Mouse (Mus musculus): Measurements from ENCODE around the gene Dnm3. TPM values are rescaled to one million over a fixed set of nuclear protein-coding genes. Genes with fewer than 3 reads are reported as not detected.

The Dnm3 gene
- polyA plus RNA-seq, 1 experiment from 2014 or later: 21.1 TPM

GRCm38 (mm10) chr1:162276011-162276410, 201.8 kb downstream of the Dnm3 start:
- H3K4me1 ChIP-seq: 0 out of 2 replicates have a peak, but pooled peaks cover 9% of the 10 kb centered on the region
- H3K27me3 ChIP-seq: no peaks in the 10 kb centered on the region
- no peak overlapping the region for H3K9ac ChIP-seq
- H3K4me2 ChIP-seq (replicated peaks): no peak overlapping the region
- no peak overlapping the region for H3K4me3 ChIP-seq
- H3K27ac ChIP-seq: peak overlapping the region; percentile 17; the same call in 1 of the 2 replicates
- no peak for ATAC-seq (ENCODE audit: insufficient number of reproducible peaks, insufficient read depth, low FRiP score, low TSS enrichment)
- no peaks in the 10 kb centered on the region for H3K36me3 ChIP-seq
- WGBS: 86% methylated on average over 1 of the region's 1 CpGs
- no peaks in the 10 kb centered on the region for H3K9me3 ChIP-seq

GRCm38 (mm10) chr1:162274674-162275248, 203.1 kb downstream of the Dnm3 start:
- H3K9ac ChIP-seq: no peak overlapping the region
- H3K27me3 ChIP-seq: no peaks in the 10 kb centered on the region
- WGBS: 87% methylated on average over 11 of the region's 11 CpGs
- H3K4me1 ChIP-seq: 0 out of 2 replicates have a peak, but pooled peaks cover 9% of the 10 kb centered on the region
- H3K27ac ChIP-seq: no peak overlapping the region
- ATAC-seq (ENCODE audit: insufficient number of reproducible peaks, insufficient read depth, low FRiP score, low TSS enrichment): 0 out of 2 replicates have a peak, but pooled peaks have one; percentile 72
- H3K9me3 ChIP-seq: no peaks in the 10 kb centered on the region
- no peaks in the 10 kb centered on the region for H3K36me3 ChIP-seq
- H3K4me2 ChIP-seq (replicated peaks): no peak overlapping the region
- no peak overlapping the region for H3K4me3 ChIP-seq

- Histone ChIP-seq H3K4me2 (replicated peaks) (no peak overlapping the region), H3K9me3 (no peaks in the 10 kb centered on the region), H3K4me3 (no peak overlapping the region), H3K27me3 (no peaks in the 10 kb centered on the region), H3K27ac (peak overlapping the region; percentile 57), H3K9ac (no peak overlapping the region), H3K36me3 (no peaks in the 10 kb centered on the region), H3K4me1 (peaks cover 34% of the 10 kb centered on the region)
- no peak for ATAC-seq (ENCODE audit: insufficient number of reproducible peaks, insufficient read depth, low FRiP score, low TSS enrichment)
- WGBS: 77% methylated on average over 6 of the region's 6 CpGs
These were observed 220.8 kb downstream of the Dnm3 start for GRCm38 (mm10) chr1:162256912-162257607.

DNA sequence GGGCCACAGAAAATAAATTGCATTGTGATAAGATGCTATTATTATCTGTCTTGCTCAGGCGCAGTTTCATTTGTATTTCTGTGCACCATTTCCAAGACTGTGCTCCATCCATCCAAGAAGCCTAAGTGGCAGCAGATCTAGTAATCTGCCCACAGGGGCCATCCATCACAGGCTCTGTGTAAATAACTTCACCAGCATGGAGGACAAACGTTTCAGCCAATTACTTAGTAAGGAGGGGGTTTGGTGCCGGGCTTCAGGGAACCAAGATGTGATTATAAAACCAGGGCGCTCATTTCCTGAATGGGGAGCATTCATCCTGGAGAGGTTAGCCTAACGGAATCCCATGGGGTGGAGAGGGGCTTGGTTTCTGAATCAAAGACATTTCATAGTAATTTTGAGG, 222.9 kb downstream of the Dnm3 start:
- WGBS: 17% methylated on average over 5 of the region's 5 CpGs
- H3K27ac ChIP-seq: peak overlapping the region; percentile 80

GRCm38 (mm10) chr1:162253971-162254641, 223.7 kb downstream of the Dnm3 start:
- no peak overlapping the region for H3K4me2 ChIP-seq (replicated peaks)
- H3K9ac ChIP-seq: no peak overlapping the region
- H3K4me3 ChIP-seq: no peak overlapping the region
- H3K27me3 ChIP-seq: no peaks in the 10 kb centered on the region
- WGBS: 28% methylated on average over 8 of the region's 8 CpGs
- ATAC-seq (ENCODE audit: insufficient number of reproducible peaks, insufficient read depth, low FRiP score, low TSS enrichment): peak; percentile 67; the same call in 1 of the 2 replicates
- H3K9me3 ChIP-seq: no peaks in the 10 kb centered on the region
- H3K27ac ChIP-seq: peak overlapping the region; percentile 90
- H3K36me3 ChIP-seq: no peaks in the 10 kb centered on the region
- H3K4me1 ChIP-seq: peaks cover 34% of the 10 kb centered on the region

More for the DNA sequence above, 222.9 kb downstream of the Dnm3 start:
- Histone ChIP-seq H3K4me1 (peaks cover 34% of the 10 kb centered on the region), H3K9ac (no peak overlapping the region), H3K4me2 (replicated peaks) (no peak overlapping the region), H3K9me3 (no peaks in the 10 kb centered on the region), H3K36me3 (no peaks in the 10 kb centered on the region), H3K27me3 (no peaks in the 10 kb centered on the region), H3K4me3 (no peak overlapping the region)
- no peak for ATAC-seq (ENCODE audit: insufficient number of reproducible peaks, insufficient read depth, low FRiP score, low TSS enrichment)

DNA sequence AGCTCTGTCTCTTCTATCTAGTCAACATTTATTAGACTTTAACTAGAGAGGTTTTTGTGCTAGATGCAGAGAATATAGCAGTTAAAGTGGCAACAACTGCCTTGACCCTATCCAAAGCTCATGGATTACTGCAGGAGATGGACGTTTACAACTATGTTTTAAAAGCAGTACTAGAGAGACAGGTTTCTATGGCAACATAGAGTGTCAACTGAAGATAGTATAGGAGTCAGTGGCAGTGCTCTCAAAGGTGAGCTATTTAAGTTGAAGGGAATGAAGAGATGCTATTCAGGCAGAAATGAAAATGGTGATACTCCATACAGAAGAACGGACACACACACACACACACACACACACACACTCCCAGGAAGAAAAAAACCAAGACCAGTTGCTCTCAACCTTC, 225.0 kb downstream of the Dnm3 start:
- Histone ChIP-seq H3K9ac (no peak overlapping the region), H3K4me1 (peaks cover 34% of the 10 kb centered on the region), H3K27ac (peak overlapping the region; percentile 90), H3K9me3 (no peaks in the 10 kb centered on the region), H3K27me3 (no peaks in the 10 kb centered on the region), H3K36me3 (no peaks in the 10 kb centered on the region), H3K4me3 (no peak overlapping the region), H3K4me2 (replicated peaks) (no peak overlapping the region)
- ATAC-seq (ENCODE audit: insufficient number of reproducible peaks, insufficient read depth, low FRiP score, low TSS enrichment): no peak
- 72% methylated on average over 2 of the region's 2 CpGs for WGBS

DNA sequence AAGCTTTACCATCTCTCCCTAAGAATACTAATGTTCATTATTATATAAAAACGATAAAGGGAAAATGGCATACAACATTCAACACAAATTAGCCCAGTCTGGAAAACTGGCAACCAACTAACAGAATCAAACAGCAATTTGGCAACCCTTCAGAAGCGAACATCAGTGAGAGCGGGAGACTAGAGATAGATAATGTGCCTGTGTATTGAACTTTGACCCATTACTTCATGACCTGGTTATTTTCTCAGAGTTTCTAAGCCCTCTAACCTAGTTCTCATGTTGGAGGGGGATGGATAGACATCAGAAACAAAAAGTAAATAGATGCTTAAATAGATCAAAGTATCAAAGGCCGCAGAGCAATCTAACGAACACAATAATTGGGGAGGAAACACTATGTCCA, 230.6 kb downstream of the Dnm3 start:
- Histone ChIP-seq H3K9ac (no peak overlapping the region), H3K27me3 (no peaks in the 10 kb centered on the region), H3K27ac (no peak overlapping the region), H3K36me3 (no peaks in the 10 kb centered on the region), H3K4me3 (no peak overlapping the region), H3K9me3 (no peaks in the 10 kb centered on the region), H3K4me1 (peaks cover 18% of the 10 kb centered on the region), H3K4me2 (replicated peaks) (no peak overlapping the region)
- no peak for ATAC-seq (ENCODE audit: insufficient number of reproducible peaks, insufficient read depth, low FRiP score, low TSS enrichment)
- WGBS: 81% methylated on average over 5 of the region's 5 CpGs

GRCm38 (mm10) chr1:162243651-162243990, 234.2 kb downstream of the Dnm3 start:
- no peak overlapping the region for H3K4me2 ChIP-seq (replicated peaks)
- WGBS: 28% methylated on average over 2 of the region's 2 CpGs
- H3K36me3 ChIP-seq: no peaks in the 10 kb centered on the region
- peaks cover 27% of the 10 kb centered on the region for H3K4me1 ChIP-seq
- no peaks in the 10 kb centered on the region for H3K9me3 ChIP-seq
- H3K27me3 ChIP-seq: no peaks in the 10 kb centered on the region
- H3K9ac ChIP-seq: no peak overlapping the region
- no peak overlapping the region for H3K4me3 ChIP-seq
- H3K27ac ChIP-seq: peak overlapping the region; percentile 73
- ATAC-seq (ENCODE audit: insufficient number of reproducible peaks, insufficient read depth, low FRiP score, low TSS enrichment): no peak; the same call in 1 of the 2 replicates

- H3K9ac ChIP-seq: no peak overlapping the region
- H3K27me3 ChIP-seq: no peaks in the 10 kb centered on the region
- H3K36me3 ChIP-seq: no peaks in the 10 kb centered on the region
- ATAC-seq (ENCODE audit: insufficient number of reproducible peaks, insufficient read depth, low FRiP score, low TSS enrichment): peak; percentile 76; the same call in 1 of the 2 replicates
- no peaks in the 10 kb centered on the region for H3K9me3 ChIP-seq
- peaks cover 28% of the 10 kb centered on the region for H3K4me1 ChIP-seq
- WGBS: 48% methylated on average over 7 of the region's 7 CpGs
- peak overlapping the region; percentile 73 for H3K27ac ChIP-seq
- H3K4me3 ChIP-seq: no peak overlapping the region
- H3K4me2 ChIP-seq (replicated peaks): no peak overlapping the region
These were observed 234.7 kb downstream of the Dnm3 start for GRCm38 (mm10) chr1:162242980-162243650.

GRCm38 (mm10) chr1:162240720-162241119, 237.1 kb downstream of the Dnm3 start:
- WGBS: 87% methylated on average over 4 of the region's 4 CpGs
- no peak overlapping the region for H3K27ac ChIP-seq

DNA sequence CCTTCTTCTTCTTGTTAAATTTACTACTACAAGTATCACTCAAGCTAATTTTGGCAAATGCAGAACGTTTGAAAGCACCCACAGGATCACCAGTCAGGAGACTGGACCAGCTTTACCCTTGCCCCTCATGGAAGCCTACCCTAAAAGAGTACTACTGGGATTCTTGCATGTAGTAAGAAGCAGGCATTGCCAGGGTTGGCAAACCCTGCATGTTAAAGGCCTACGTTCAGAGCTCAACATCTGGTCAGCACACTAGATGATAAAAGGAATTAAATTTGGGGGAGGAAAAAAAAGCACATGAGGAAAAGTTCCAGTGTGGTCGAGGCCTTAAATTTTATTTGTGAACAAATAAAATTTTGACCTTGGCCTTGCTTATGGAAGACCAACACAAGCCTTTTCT, 239.2 kb downstream of the Dnm3 start:
- no peak overlapping the region for H3K27ac ChIP-seq
- no peak overlapping the region for H3K4me3 ChIP-seq
- no peaks in the 10 kb centered on the region for H3K27me3 ChIP-seq
- no peak for ATAC-seq (ENCODE audit: insufficient number of reproducible peaks, insufficient read depth, low FRiP score, low TSS enrichment)
- H3K9me3 ChIP-seq: no peaks in the 10 kb centered on the region
- H3K4me1 ChIP-seq: peaks cover 25% of the 10 kb centered on the region
- H3K9ac ChIP-seq: no peak overlapping the region
- H3K4me2 ChIP-seq (replicated peaks): no peak overlapping the region
- H3K36me3 ChIP-seq: no peaks in the 10 kb centered on the region
- WGBS: 46% methylated on average over 3 of the region's 3 CpGs

More at GRCm38 (mm10) chr1:162240720-162241119, 237.1 kb downstream of the Dnm3 start:
- H3K36me3 ChIP-seq: no peaks in the 10 kb centered on the region
- no peak overlapping the region for H3K4me3 ChIP-seq
- H3K4me2 ChIP-seq (replicated peaks): no peak overlapping the region
- no peaks in the 10 kb centered on the region for H3K27me3 ChIP-seq
- ATAC-seq (ENCODE audit: insufficient number of reproducible peaks, insufficient read depth, low FRiP score, low TSS enrichment): no peak
- peaks cover 31% of the 10 kb centered on the region for H3K4me1 ChIP-seq
- no peaks in the 10 kb centered on the region for H3K9me3 ChIP-seq
- H3K9ac ChIP-seq: no peak overlapping the region

All from embryonic facial prominence, embryonic 12.5 days (tissue).